Mouse (Mus musculus) ES-Bruce4 (cell line): ENCODE measurements around the gene Dock9.

Experiments
- CTCF ChIP-seq: IDR thresholded peaks from one replicate; pipeline ENCODE4 v1.8.1; 2011; ENCODE audit warnings: low read depth, low read length
- EP300 ChIP-seq: IDR thresholded peaks from 2 replicates; pipeline ENCODE4 v1.6.1; 2011; ENCODE audit warnings: low read depth, low read length; ENCODE audit not compliant: insufficient read depth
- POLR2A ChIP-seq: IDR thresholded peaks from one replicate; pipeline ENCODE4 v1.8.1; 2011; ENCODE audit warnings: low read length; ENCODE audit not compliant: insufficient read depth

- no peak for TF ChIP-seq POLR2A
- no peak for TF ChIP-seq CTCF
- no peak for TF ChIP-seq EP300
Measured at GRCm38 (mm10) chr14:121754110-121754509, 43.5 kb downstream of the Dock9 start.
